Mouse (Mus musculus) spleen, postnatal 4 days (tissue): ENCODE results near the gene Rab3ip.

Experiments used
- DNase-seq, 2 experiments: peaks; one replicate each; pipeline ENCODE4 v3.0.0; 2022; ENCODE audit warnings: low spot score in 2 of 2

Rab3ip gene

DNA sequence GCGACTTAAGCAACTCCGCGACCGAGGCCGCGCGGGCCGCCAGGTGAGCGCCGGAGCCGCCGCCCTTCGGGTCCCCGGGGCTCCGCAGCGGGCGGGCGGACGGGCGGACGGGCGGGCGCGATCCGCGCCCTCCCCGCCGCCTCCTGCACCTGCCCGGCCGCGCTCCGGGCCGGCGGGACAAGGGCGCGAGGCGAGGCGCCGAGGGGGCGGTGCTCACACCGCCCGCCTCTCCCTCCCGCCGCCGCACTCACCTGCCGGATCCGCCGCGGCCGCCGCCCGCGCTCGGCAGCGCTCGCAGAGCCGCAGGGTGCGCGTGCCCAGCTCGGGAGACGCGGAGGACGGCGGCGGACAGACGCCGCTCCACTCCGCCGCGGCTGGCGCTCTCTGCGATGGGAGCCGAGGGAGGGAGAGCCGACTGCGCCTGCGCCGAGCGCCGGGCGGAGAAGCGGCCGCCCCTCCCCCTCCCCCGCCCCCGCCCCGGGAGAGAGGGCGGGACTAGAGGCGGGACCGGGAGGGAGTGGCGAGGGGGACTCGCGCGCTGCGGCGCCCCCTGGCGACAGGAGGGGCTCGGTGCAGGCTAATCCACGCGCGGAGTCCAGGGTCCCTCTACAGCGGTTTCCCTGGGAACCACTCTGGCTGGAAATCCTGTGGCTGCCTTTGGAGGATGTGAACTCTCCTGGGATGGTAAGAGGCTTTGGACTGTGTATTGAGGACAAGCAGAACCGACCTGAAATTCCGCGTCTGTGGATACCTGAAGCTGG is at the start of gene Rab3ip:
Rab3ip (minus strand) TSS at position 761 of the 761 bp plus-strand sequence.
- peak; percentile 90 to 98 for DNase-seq

DNA sequence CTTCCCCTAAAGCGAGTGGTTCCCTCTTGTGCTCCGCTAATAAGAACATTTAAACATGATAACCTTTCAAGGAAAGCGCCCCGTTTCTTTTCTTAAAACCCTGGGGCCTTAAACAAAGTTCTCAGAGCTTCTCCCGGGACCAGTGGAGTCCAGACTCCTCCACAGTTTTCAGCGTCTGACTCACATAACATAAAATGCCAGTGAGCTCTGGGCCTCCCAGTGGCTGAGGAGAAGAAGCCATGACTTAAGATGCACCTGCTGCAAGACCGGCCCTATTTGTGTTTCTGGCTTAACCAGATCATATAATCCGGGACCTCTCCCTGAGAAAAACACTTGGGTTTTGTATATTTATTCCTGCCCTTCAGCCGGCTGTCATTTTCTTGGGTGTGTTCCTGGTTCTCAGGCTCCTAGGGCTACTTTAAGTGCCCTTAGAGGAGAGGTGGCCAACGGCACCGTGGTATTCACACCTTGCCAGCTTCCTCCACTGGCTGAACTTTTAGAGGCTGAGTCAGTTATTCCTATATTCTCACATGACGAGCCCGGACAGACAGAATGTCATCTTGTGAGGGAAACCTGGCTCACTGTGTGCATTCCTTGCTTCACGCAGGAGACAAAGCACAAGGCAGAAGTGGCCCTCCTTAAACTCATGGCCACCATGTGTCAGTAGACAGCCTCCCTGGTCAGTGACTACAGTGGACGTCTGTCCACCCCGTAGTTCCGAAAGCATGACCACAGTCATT is 48.3 kb upstream of the Rab3ip start:
- DNase-seq, result no peak

DNA sequence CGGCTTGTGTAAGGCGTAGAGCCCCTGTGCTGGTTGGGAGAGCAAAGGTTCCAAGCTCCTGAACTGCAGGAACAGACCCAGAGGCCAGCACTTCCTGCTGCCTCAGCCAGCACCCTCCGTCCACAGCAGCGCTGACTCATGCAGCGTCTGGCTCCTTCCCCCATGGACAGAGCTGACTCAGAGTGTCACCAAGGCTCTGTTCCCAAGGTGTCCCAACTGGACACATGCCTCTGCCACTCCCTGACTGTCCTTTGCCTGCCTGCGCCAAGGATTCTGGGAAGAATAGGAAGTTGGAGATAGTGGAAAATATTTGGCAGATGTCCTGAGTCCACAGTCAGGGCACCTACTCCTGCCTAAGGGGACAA is 45.6 kb upstream of the Rab3ip start:
- no peak for DNase-seq

DNA sequence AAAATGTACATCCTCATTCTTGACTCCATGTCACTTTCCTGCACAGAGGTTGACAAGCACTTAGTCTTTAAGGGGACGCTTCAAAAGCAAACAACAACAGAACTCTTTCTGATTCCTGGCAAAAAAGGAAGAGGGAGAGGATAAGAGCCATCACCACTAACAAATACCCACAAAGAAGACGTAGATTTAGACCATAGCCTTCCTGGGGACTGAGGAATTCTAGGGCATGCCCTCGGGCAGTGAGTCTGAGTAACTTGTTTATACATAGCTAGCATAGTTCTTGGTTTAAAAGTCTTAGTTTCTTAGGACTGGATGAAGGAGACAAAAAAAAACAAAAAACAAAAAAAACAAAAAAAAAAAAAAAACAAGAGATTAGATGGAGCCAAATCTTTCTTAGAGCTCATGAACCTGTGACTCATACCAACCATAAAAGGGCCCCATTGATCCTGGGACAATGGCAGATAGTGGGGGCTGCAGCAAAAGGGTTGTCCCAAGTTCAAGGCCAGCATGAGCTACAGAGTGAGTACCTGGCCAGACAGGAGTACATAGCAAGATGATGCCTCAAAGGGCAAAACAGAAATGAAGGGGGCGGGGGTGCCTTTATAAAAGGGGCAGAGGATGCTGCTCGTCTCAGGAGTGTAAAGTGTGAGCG is 45.1 kb upstream of the Rab3ip start:
- DNase-seq, result no peak

DNA sequence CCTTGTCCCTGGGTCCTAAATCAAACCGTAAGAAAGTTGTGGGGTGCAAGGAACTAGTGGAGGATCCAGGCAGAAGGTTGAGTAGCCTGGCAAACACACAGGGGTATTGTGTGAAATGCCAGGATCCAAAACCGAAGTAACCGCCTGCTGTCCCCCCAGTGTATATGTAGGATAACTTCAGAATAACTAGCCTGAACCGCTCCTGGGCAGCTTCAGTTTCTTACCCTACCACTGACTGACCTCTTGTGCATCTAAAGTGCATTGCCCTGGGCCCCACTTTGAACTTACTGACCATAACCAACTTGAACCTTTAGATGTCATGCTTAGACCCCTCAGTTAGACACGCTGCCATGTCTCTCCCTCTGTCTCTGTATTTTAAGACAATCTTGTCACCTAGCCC is 44.6 kb upstream of the Rab3ip start:
- no peak for DNase-seq

DNA sequence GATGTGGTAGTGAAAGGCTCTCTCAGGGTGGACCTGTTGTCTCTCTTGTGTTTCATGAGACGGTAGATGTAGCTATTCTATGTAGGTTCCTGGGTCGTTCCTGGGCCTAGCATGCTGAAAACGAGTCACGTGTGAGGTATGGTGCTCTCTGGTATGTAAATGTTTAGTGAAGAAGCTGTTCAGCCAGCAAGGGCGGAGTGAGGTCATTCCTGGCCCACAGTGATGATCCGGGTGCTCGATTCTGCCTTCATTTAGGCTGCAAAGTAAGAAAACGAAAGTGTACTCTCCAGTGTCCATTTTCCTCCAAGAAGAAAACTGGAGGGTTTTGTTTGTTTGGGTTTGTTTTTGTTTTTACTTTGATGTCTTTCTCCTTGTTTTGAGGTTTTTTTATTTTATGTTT is 43.4 kb upstream of the Rab3ip start:
- no peak for DNase-seq

DNA sequence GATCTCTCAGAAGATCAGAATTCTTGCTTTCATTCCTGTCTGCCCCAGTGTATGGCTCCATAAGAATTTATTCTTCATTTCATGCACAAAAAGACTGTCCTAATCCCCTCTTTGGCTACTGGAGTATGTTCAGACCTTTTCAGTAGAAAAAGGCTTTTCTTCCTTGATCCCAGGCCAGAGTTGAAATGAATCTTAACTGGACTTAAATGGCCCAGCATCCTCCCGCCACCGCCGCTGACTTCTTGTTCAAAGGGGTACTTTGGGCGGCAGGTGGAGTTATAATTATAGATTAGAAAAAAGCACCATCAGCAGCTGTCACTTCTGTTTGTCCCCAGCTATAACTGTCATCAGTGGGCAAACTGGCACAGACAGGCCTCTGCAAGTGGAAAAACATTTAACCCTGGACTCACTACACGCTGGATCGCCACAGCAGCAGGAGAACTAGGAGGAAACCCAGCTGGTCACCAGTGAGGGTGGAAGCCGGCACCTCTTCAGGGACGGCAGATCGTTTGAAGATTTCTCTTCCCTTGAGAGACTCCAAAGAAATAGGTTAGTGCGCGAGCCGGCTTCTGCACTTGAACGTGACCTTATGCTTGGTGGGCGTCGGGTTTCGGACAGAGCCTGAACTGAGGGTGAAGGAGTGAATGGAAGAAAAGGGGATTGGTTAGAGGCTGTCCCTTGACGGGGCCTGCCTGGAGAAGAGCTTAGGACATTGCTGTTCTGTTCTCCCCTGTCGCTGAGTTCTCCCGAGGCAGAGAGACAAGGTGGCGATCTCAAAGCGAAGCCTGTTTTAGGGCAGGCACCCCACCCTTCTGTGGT is 35.9 kb upstream of the Rab3ip start, which contains the start of gene Best3:
Best3 (plus strand) TSS at position 51 of the 819 bp plus-strand sequence.
- no peak for DNase-seq

DNA sequence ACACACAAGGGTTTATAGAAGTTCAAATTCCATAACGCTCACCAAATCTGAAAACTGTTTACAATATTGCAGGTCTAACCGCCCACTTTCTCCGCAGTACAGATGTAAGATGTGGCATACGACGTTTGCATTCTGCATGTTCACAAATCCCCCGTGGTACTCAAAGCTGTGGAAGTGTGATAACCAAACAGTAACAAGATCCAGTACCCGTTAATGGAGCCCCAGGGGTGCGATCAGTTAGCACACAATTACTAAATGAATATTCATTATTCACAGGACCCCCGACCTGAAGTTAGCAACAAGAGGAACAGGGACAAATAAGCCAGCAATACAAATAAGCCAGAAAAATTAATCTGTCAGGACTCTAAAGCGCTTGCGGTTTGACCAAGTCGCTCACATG is 34.3 kb upstream of the Rab3ip start:
- no peak for DNase-seq

DNA sequence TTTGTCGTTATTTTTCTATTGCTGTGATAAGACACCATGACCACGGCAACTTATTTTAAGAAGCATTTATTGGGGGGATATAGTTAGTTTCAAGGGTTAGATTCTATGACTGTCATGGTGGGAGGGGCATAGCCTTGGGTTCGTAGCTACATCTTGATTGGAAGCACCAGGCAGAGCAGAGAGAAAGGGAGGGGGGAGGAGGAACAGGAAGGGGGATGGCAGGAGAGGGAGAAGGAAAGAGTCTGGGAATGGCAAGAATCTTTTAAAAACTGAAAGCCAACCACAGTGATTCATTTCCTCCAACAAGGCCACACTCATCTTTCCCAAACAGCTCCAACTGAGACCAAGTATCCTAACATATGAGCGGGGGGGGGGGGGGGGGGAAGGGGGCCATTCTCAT is 32.0 kb upstream of the Rab3ip start:
- DNase-seq, result no peak

DNA sequence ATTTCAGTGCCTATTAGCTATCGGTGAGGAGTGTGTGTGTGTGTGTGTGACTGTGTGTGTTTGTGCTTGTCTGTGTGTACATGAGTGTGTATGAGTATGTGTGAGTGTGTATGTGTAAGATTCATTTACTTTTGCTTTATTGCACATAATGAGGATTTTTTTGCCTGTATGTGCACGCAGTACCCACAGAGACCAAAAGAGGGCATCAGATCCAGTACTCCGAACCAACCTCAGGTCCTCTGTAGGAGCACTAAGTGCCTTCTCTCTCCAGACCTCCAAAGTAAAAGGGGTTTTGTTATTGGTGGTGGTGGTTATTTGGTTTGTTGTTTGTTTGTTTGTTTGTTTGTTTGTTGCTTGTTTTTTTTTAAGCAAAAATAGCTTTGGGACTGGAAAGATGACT is 30.3 kb upstream of the Rab3ip start:
- no peak for DNase-seq

DNA sequence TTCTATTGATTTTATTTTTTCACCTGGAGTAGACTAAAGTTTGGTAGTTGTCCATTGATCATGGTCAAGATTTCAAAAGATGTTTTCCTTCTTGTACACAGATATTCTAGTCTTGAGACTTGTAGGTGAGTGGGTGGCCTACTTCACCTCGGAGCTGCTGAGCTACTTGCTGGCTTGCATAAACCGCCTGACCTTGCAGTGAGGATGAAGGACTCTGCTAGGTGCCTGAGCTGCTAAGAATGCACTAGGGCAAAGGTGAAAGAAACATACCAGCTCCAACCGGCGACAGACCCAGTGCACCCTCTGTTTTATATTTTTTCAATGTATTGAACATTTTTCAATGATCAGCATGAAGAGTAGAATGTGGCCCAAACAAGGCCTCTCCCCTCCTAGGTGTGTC is 29.7 kb upstream of the Rab3ip start:
- no peak for DNase-seq

DNA sequence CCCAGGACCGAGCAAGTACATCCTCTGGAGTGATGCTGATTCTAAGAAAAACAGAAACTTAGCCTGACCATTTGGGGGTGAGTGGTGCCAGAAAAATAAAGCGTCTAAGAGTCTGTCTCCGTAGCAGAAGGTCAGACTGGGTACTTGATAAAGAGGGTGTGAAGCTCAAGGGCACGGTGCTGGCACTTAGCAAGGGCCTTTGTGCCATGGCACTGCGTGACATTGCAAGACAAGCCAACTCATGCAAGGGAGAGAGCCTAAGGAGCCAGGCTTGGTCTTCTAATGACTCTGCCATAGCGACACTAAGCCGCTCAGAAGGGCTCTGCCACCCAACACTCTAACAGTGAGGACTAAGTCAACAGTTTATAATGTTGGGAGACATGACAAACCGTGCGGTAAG is 28.3 kb upstream of the Rab3ip start:
- no peak for DNase-seq

DNA sequence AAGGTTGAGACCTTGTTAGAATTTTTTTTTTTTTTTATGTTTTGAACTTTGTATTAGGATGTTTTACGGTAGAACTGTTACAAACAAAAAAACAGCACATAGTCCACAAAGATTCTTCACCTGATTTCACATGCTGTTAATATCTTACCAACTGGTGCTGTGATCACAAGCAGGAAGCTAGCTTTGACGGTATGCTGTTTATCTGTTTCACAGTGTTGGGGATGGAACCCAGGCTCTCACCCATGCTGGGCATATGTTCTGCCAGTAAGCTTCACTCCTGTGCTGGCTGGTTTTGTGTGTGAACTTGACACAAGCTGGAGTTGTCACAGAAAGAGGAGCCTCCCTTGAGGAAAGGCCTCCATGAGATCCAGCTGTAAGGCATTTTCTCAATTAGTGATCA is 27.3 kb upstream of the Rab3ip start:
- DNase-seq, result no peak

DNA sequence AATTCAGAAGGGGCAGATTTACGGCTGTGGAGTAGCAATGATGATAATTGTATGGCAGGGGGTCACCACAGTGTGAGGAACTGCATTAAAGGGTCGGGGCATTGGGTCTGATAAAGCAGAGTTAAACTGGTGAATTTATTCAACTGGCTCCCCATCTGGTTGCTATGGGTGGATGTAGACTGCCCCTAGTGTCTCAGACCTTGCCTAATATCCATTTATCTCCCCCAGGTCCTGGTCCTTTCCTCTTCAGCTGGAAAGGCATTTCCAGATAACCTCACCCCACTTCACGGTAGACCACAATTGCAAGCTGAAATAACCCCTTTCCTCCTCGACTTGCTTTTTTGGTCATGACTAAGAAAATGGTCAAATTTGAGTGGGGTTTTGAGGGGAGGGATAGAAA is 26.9 kb upstream of the Rab3ip start:
- DNase-seq, result no peak

DNA sequence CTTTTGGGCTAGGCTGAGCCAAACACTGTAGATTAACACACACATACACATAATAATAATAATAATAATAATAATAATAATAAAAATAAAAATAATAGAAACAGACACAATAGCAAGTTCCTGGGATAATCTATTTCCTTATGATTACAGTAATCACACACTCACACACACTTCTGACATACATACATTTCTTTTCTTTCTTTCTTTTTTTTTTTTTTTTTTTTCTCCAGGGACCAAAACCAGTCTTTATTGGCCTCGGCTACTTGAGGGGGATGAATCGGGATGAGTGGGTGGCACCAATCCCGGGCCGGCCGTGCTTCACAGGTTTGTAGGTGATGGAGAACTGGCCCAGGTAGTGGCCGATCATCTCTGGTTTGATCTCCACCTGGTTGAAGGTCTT is 21.9 kb upstream of the Rab3ip start, which contains the start of gene Gm10271:
Gm10271 (minus strand) TSS at position 101 of the 400 bp plus-strand sequence.
- DNase-seq, result no peak

DNA sequence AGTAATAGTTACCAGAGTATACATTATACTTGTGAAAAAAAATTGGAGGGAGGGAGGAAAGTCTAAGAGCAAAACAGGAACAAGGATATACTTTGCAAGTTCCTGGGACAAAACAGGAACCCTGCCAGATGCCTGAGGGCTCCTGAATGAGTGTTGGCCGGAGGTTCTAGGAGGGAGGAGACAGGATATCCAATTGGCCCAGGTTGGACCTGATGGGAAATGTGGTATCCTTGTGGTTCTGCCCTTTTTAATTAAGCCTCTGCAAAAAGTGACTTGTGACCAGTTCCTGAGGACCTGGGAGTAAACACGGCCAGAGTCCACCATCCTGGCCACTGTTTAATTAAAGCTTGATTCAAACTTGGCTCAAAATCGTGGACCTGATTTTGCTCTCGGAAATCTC is 18.2 kb upstream of the Rab3ip start:
- no peak for DNase-seq

DNA sequence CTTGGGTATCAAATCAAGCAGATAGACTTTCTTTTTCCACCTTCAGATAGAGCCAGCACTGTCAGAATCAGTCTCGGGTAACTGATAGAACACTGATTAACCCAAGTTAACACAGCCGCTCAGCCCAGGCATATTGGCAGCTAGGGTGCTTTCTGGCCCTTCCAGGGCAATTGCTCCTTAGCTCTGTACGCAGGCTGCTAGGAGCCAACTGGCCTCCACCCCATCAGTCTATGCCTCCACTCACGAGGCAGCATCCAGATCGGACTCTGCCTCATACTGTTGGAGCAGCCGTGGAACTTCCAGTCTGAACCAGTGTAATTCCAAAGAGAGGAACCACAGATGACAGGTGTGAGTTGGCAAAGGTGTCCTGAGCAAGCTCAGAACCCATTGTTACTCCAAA is 15.5 kb upstream of the Rab3ip start:
- DNase-seq, result no peak

DNA sequence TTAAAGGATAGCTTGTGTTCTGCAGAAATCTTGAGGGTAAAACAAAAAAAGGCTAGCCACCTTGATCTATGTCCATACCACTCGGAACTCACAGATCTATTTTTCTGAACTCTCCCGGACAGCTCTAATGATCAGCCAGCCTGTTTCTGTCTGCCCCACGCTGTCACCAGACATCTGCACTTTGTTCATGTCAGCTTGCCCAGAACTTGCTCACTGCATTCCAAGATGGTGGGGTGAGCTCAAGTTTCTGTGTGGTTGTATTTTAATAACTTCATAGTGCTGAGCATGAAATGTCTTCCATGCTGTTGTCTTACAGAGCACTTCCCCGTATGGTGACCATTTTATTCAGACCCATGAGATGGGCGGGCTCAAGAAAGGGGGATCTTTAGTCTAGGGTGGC is 14.7 kb upstream of the Rab3ip start:
- no peak for DNase-seq

DNA sequence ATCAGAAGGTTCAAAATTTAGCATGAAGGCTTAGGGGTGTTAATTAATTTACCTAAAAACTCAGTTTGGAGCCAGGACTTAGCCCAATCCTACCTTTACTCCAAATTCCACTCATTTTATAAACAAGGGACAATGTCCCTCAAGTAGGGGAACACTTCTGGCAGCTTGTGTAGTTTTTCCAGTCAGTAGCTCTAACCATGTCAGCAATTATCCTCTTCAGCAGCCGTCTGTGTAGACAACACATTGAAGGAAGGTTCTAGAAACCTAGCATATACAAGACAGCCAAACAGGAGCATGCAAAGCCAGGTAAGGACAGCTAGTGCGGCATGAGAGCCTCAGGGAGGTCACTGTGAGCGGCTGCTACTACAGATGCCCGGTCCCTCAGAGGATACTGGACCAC is 14.0 kb upstream of the Rab3ip start:
- no peak for DNase-seq

DNA sequence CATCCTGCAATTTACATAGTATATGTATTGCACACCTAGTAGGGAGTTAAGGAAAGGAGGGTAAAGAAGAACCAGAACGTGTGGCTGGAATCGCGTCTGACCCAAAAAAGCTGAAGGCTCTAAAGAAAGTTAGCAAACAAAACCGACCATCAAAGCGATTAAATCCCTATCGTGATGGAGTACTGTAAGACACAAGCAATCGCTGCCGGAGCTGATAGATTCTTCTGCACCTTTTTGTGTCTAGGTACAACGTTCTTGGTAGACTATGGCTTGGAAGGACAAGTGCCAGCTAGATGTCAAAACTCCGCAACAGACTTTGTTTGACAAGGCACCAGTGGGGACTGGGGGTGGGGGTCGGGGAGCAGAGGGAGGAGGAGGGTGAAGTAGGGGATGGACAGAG is 13.5 kb upstream of the Rab3ip start:
- no peak for DNase-seq

DNA sequence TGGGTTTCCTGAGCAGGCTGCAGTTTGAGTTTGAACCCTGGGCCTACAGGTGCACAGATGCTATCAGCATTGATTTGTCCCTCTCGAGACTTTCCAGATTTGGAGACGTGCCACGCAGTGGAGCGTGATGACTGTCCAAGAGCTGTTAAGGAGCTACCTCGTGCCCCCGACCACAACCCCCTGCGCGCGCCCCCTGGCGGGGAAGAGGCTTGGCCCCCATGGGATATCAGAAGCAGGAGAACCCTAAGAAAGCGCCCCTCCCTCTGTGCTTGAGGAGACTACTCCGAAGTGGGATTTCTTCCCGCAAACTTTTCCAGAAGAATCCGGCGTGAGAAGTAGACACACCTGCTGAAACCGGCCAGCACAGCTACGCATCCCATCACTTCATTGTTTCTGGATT is 12.2 kb upstream of the Rab3ip start:
- no peak for DNase-seq

DNA sequence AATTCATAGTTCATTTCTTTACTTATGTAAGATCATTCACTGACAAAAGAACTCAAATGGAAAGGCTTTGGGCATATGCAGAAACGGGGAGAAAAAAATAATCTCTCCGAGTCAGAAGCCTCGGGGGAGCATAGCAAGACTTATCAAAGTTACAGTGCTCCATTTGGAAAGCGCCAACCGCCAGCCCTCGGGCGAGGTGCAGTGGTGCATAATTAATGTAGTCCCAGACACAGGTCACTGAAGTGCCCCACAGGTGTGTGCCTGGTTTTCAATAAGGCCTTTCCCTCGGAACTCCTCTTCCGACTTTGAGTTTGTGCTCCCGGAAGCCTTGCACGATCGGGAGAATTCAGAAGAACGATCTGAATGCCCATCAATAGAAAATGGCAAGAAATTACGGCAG is 11.6 kb upstream of the Rab3ip start:
- no peak for DNase-seq
